Mouse (Mus musculus): Measurements from ENCODE around the gene Snx9.

Snx9 gene

DNA sequence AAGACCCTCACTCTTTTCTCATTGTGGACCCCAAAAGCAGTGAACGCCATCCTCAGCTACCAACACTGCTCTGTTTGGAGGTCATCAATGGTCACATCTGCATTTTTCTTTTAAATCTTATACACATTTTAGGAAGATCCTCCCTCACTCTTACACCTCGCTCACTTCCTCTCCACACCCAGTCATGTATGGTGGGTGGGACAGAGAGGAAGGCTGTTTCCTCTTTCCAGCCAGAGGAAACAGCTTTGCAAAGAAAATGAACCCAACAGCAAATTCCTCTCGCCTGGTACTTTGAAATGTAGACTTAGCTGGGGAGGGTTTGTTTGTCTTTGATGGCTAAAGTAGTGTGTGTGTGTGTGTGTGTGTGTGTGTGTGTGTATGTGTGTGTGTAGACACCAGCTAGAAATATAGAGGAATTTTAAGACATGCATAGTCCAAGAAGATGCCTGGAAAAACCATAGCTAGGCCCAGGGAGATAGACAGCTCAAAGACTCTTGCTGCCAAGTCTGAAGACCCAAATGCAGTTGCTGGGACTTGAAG lies 33.2 kb upstream of the Snx9 start:
- no peak for DNase-seq

DNA sequence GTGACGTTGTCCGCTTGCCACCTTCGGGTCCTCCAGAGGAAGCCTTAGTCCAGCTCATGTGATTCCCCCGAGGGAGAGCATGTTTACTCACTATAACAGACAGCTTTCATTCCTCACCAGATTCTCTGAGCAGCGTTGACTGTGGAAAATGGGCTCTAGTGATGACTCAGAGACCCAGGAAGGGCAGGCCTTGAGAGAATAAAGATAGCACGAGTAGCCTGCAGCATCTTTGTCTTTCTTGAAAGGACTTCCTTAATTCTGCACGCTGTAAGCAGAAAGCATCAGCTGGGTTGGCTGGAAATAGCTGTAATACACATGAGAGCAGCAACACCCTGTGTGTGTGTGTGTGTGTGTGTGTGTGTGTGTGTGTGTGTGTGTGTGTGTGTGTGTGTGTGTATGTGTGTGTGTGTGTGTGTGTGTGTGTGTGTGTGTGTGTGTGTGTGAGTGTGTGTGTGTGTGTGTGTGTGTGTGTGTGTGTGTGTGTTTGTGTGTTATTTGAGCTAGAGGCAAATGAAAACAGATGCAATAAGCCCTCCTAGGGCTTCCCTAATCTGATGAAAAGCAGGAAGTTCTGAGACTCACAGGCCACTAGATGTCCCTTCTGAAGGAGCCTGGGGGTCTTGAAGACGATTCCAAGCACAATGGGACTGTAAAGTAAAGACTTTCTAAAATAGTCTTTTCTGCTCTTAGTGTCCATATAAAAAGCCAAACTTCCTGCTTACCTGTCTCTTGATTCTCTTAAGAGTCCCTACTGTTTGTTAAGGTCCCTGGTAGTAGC lies 27.1 kb upstream of the Snx9 start:
- no peak for DNase-seq

DNA sequence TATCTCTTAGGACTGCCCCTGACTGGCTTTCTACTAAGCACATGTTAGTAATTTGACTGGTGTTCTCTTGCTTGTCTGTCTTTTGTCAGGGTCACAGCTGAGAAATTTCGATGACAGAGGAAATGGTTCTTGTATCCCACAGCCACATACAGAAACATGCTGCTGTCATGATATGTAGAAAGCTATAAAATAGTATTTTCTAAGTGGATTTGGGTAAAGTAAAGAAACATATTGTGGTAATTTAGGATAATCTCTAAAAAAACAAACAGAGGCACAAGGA lies 26.5 kb upstream of the Snx9 start:
- no peak for DNase-seq

DNA sequence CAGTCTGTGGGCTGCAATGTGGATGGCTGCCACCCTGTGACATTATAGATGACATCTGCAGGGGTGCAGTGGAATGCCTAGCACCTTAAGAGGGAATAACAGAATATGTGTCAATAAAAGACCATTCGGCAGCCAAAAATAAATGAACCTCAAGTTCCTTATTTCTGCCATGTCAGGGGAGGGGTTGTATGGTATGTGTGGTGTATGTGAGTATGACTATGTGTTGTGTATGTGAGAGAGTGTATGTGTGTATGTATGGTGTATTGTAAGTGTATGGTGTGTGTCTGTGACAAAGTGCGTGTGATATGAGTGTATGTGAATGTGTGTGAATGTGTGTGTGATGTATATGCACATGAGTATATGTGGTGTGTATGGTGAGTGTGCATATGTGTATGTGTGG lies 23.3 kb upstream of the Snx9 start:
- DNase-seq: no peak

DNA sequence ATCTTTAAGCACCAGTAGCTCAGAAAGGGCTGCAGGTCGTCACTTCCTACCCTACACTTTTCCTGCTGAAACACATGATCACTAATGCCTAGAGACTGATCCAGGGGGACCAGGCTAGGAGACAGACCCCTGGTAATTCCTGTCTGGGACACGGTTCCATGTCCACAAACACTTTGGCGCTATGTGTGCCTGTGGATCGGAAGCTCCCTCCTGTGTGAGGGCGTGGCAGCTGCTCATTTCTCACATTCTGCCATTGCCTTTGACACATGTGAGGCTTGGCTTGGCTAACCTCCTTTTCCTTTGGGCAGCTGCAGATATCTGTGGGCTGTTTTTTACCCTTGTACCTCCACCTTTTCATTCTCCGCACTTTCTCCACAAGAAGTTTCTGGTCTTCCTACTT lies 22.0 kb upstream of the Snx9 start:
- DNase-seq: no peak

DNA sequence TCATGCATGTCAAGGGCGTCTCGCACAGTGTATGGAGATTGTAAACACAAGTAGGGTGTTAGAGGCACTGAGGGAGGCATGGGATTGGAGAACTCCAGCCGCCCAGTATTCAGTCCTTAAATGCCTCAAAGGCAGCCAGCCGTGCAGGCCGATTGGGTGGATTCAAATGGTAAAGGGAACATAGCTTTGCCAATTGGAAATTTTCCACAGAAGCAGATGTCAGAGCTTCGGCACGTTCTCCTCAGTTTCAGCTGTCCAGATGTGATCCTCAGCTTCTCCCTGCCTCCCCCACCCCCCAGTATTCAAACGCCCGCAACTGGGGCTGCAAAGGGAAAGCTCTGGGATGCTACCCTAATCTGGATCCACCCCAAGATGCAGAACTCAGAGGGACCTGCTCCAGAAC lies 21.3 kb upstream of the Snx9 start:
- DNase-seq: no peak

DNA sequence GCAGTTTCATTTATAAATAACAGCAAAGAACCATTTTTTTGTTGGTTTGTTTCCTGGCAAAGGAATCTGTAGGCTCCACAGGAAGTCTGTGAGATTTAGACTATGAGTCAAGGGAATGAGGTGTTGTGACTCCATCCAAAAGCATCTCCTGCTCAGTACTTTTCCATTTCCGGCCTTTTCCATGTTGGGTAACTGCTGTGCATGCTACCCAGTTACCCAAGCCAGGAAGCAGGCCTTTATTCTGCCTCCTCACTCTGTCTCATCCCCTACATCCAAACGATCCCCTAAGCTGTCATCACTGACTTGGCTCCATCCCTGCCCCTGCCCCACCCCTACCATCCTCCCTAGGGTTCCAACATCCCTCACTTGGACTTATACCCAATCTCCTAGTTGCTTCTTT lies 18.6 kb upstream of the Snx9 start:
- DNase-seq: peak in 1 of 2 experiments; percentile 11

DNA sequence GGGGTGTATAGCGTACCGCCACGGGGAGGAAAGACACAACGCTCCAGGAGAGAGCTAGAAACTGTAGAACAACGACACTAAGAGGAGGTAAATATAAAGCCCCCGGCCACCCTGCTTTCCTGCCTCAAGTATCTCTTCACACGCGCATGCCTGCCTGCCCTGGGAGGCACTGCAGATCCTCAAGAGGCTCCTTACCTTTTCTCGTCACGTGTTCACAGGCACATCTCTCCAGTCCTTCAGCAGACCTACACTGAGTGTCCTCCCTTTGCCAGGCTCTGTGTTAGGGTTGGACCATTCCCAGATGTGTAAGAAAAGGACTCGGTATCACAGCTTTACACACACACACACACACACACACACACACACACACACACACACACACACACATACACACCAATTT lies 18.1 kb upstream of the Snx9 start:
- no peak for DNase-seq

DNA sequence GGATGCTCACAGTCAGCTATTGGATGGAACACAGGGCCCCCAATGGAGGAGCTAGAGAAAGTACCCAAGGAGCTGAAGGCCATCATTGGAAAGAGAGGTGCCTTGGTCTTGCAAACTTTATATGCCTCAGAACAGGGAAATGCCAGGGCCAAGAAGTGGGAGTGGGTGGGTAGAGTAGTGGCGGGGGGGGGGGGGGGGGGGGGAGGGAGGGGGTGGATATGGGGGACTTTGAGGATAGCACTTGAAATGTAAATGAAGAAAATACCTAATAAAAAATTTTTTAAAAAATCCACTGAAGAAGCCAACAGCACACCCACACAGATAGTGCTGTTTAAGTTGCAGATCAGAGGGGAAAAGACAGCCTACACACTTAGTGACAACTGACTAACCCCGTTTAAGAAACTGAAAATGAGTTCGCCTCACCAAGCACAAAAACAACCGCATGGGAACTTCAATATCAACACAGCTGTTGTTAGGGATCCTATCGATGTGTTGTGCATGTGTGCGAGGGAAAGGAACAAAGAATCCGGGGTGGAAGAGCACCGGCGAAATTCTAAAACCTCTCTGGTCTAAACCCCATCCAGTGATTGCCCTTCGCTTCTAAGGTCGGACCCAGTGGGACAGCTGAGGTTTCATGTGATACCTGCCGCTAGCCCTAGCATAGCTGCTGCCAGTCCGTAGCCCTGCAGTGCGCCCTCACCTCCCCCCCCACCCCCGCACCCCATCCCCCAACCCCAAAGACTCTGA lies 13.1 kb upstream of the Snx9 start:
- no peak for DNase-seq

DNA sequence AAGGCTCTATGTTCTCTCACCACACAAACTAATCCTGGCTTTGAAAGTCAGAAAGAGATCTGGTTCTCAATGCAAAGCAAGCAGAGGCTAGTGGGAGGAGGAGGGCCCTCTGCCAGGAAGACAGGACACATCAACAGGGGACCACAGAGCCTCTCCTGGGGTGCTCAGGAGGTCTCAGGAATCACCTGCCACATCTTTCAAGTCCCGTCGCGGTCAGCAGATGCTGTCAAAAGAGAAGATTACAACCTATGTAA lies 12.6 kb upstream of the Snx9 start:
- no peak for DNase-seq

DNA sequence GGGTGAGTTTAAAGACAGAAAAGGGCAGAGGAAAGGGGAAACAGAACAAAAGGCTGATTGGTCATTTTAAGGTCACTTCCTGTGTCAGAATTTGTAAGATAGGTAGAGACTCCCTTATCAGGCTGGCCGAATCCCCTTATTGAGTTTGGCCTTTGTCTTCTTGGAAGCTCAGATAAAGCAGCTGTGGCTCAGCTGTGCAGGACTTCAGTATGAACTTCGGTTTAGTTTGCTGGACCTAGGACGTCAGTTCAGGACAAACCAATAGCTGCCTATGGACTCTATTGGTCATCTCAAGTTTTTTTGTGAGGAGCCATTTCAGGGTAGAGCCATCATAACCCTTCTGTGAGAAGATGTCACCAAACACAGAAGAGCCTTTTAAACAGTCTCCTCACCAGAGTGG lies 12.2 kb upstream of the Snx9 start:
- no peak for DNase-seq

DNA sequence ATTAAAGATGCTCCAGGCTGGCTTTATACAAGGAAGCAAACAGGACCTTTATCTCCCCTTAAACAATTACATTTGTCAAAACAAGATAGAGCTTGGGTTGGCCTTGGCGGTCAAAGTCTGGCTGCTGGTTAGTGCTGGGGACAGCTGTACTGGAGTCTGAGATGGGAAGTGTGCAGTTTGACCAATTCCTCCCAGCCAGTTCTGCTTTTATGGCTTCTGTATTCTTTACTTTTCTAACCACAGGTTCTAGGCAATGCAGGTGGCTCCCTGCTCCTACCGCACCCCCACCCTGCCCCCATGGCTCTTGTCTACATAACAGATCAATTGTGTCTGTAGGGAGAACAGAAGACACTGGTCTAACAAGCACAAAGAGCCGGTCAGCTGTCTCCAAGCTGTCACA lies 11.2 kb upstream of the Snx9 start:
- no peak for DNase-seq

DNA sequence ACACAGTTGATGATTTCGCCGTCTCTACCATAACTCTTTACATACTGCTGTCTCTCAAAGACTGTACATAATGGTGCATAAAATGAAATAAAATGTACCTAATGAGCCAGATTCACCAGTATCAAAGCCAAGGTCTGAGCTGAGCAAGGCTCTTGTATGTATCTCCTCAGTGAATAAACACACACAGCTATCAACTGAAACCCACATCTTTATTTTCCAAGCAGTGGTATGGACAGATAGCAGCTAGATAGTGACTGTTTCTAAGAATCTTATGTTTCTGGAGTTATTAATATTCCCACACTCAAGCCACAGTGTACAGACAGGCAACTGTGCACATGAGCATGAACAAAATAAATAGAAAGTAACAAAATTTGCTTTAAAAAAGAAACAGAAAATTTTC lies 10.7 kb upstream of the Snx9 start:
- DNase-seq: no peak

DNA sequence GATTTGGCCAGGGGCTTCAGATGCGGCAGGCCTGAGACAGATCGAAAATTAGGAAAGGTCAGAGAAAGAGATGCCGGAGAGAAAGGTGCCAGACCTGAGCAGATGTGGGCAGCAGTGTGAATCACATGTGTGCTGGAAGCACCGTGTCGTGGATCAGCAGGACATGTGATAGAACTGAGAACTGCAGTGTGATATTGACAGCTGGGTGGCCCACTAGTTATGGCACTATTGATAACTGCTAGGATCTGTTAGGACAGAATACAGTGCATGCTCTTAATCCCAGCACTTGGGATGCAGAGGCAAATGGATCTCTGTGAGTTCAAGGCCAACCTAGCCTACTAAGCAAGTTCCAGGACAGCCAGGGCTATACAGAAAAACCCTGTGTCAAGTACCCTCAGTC lies 10.3 kb upstream of the Snx9 start:
- DNase-seq: no peak

DNA sequence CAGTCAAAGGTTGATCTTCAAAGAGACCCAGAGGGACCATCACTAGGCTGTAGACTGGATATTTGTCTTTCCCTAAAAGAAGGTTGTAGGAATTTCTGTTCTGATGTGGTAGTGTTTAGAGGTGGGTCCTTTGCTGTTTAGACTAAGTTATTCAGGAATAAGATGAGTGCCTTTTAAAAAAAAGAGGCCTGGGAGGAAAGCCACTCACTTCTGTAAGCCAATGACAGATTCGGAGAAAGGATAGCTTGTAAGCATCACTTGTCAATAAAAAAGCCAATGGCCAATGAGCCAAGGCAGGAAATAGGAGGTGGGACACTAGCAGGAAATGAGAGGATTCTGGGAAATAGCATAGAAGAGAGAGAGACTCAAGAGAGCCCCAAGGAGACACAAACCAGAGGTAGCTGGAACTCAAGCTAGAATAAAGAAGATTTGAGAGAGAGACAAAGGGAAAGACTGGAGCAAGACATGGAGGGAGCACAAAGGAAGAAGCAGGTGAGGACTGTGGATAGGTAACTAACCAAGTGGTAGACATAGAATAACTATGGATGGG lies 9.8 kb upstream of the Snx9 start:
- DNase-seq: no peak

DNA sequence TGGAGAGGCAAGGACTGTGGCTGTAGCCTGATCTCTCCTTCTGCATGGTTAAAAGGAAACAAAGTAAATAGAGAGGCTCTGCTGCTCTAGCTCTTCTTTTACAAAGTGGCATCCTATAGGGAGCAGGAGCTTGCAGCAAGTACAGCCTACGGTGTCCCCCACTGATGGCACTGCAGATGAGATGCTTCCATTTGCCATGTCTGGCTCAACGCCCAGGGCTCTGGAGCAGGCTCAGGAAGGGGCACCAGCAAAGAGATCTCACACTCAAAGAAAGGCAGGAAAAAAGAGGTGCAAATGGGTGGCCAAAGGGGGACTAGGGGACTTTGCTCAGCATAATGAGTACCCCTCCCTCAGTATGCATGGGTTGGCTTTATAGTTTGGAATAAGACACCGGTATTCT lies 7.0 kb upstream of the Snx9 start:
- DNase-seq: peak in 1 of 2 experiments; percentile 15

DNA sequence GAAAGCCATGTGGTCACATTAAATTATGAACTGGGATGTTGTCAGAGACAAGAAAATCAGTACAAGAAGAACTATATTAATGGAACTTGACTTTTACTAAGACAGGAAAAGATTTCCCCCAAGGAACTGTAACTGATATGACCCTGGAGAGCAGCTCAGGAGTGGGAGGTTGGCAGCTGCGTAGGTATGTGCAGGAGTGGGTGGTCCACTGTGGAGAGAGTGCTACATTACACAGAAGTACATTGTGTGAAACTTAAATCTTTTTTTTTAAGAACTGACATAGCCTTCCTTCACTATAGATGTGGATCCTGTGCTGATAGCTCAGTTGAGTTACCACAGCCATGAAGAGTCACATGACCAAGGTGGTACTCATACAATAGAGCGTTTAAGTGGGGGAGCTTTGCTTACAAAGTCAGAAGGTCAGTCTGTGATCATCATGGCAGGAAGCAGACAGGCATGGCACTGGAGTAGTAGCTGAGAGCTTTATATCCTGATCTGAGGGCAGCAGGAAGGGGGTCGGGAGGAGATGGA lies 6.3 kb upstream of the Snx9 start:
- no peak for DNase-seq

DNA sequence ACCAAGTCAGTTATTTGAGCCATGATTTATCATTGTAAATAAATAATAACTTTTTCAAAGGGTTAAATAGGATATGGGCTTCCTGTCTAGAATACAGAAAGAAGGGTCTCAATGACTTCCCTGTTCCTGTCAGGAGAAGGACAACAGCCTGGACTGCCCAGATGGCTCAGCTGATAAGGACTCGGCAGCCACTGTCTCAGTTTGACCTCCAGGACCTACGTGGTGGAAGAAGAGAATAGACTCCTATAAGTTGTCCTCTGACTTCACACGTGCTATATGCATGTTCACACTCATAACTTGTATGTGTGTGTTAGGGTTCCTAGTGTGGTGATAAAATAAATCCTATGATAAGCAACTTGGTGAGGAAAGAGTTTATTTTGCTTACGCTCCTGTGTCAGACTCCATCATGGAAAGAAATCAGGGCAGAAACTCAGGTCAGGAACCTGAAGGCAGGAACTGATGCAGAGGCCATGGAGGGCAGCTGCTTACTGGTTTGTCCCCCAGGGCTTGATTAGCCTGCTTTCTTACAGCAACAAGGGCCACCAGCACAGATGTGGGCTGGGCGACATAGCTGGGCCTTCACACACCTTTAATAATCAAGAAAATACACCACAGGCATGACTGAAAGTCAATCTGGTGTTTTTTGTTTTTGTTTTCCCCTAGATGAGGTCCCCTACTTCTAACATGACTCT lies 1.4 kb upstream of the Snx9 start:
- DNase-seq: no peak

DNA sequence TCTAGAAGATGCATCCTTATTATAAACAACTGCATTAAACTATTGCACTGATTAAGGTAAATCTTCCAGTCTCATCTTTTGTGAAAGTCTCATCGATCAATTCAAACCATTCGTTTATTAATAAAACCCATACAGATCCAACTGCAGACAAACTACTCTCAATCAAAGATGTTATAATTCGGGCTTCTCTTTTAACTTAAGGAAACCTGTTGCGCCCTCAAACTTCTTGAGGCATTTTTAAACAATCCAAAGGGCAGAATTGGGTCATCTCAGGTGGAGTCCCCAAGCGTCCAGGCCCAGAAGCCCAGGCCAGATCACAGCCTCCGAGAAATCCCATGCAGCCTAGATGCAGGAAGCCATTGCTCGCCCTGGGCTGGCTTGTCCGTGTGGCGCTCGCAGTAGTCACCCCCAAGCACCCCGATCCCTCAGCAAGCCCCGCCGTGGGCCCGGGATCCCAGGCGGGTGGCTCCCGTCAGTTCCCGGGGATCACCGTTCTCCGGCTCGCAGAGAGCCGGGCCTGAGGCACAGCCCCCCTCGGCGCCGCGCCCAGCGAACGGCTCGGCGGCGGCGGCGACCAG lies 490 bp upstream of the Snx9 start:
- peak in 1 of 2 experiments; percentile 54 for DNase-seq

DNA sequence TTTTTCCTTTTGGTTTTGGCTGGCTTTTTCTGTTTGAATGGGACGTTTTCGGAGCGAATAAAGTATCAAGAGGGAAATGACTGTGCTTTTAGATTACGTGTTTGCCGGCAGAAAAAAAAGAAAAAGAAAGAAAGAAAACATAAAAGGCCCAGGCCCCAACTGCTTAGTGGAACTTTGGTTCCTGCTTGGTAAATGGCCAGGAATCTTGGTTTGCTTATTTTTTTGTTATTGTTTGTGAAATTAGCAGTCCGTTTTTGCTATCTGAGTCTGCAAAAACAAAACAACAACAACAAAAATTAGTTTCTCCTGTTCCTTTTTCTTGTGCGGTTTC lies 779 bp downstream of the Snx9 start:
- no peak for DNase-seq

DNA sequence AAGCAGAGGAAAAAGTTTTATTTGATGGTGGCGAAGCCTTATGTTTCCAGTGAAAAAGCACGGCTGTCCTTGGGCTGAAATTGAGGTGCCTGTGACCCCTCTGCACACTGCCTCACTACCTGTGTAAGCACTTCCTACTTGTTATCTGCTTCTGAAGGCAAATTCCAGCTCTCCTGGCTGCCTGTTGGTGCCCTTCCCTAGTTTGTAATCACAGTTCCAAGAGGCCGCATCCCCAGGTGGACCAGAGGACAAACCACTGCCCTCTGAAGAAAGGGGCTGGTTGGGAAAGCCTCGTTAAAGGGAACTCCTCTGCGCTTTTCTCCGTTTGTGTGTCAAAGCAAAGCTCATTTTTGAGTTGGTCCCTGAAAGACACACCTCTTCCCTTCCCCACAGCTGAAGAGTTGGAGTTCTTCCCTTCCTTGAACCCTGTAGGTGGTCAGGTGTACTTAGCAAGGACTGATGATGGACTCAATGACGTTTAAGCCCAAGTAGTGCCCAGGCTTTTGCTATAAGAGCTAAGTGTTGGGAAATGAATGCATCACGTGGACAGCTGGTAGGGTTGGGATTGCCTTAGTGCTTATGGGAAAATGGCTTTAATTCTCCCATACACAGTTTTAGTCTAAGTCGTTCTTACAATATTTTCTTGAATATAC lies 2.0 kb downstream of the Snx9 start:
- DNase-seq: no peak

DNA sequence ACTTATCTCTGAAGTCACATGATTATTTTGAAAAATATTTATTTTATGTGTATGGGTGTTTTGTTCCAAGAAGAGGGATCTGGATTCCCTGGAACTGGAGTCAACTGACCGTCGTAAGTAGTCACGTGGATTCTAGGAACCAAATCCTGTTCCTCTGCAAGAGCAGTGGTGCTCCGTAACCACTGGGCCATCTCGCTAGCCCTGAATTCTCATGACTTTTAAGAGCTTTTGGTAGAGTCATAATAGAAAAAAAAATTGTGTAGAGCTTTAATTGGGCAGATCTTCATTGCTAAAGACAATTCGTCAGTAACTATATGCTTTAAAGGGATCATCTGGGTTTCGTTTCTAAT lies 2.5 kb downstream of the Snx9 start:
- no peak for DNase-seq

DNA sequence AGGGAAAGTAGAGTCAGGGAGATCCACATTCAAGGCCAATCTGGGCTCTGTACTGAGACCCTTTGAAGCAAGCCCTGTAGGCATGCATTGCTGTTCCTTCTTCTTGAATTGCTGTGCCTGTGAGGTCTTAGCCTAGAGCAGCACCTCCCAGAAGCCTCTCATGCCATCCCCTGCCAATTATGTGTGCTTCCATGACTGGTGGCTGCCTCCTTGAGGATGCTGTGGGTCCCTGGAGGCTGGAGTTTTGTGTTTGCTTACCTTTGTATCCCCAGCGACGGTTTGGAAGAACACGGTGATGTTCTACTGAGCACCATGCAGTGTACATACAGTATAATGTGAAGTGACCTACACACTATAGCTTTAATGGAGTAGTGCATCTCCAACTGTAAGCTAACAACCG lies 4.2 kb downstream of the Snx9 start:
- no peak for DNase-seq
